In genomic region chr10:60566369-60567037, GRCm38 (mm10) we compare ENCODE assay signal across 8 mouse cellular contexts.
DNase-seq lines count a peak whose midpoint lies in the region; ATAC-seq and TF ChIP-seq lines count a peak whose summit lies in the region.

No protein-coding gene starts in this region.

- intact Hi-C loops in left cerebral cortex, postnatal 25 days (cut with DNase I), result no loop called here

- TF ChIP-seq CTCF in stomach, postnatal 0 days (IDR thresholded peaks at IDR 0.05; ENCODE audit: low read depth), result no peak

- H3K9me3 ChIP-seq in neural tube, embryonic 11.5 days (ENCODE audit: control insufficient read depth, low read length), result no peaks in the 10 kb centered on the region
- H3K9me3 ChIP-seq in hindbrain, embryonic 10.5 days, result no peaks in the 10 kb centered on the region
- no peaks in the 10 kb centered on the region for H3K9me3 ChIP-seq in liver, embryonic 16.5 days (replicated peaks; ENCODE audit: control insufficient read depth, low read length)
- no peaks in the 10 kb centered on the region for H3K9me3 ChIP-seq in stomach, postnatal 0 days (ENCODE audit: control insufficient read depth, low read length)

- 42% methylated on average over 24 of the region's 24 CpGs for WGBS in neural tube, embryonic 11.5 days
- 47% methylated on average over 24 of the region's 24 CpGs for WGBS in hindbrain, embryonic 10.5 days
- WGBS in liver, embryonic 16.5 days (ENCODE audit: insufficient replicate concordance), result 6% methylated on average over 24 of the region's 24 CpGs
- WGBS in stomach, postnatal 0 days, result 33% methylated on average over 24 of the region's 24 CpGs

- no peak for TF ChIP-seq EP300 in stomach, postnatal 0 days (optimal IDR thresholded peaks at IDR 0.05)

- H3K27ac ChIP-seq in neural tube, embryonic 11.5 days (ENCODE audit: low read depth, low read length), result no peak overlapping the region
- 0 out of 2 replicates have a peak overlapping the region, but pooled peaks have one; percentile 29 for H3K27ac ChIP-seq in hindbrain, embryonic 10.5 days
- no peak overlapping the region for H3K27ac ChIP-seq in liver, embryonic 16.5 days (ENCODE audit: low read length)
- H3K27ac ChIP-seq in stomach, postnatal 0 days (replicated peaks), result no peak overlapping the region

- no peak overlapping the region for H3K4me3 ChIP-seq in neural tube, embryonic 11.5 days (ENCODE audit: low read depth, low read length)
- H3K4me3 ChIP-seq in hindbrain, embryonic 10.5 days, result peak overlapping the region; percentile 9; the same call in 1 of the 2 replicates
- 0 out of 2 replicates have a peak overlapping the region, but pooled peaks have one; percentile 18 for H3K4me3 ChIP-seq in liver, embryonic 16.5 days (ENCODE audit: low read depth, low read length)
- H3K4me3 ChIP-seq in stomach, postnatal 0 days (ENCODE audit: low read depth, low read length), result no peak overlapping the region

- 0 out of 2 replicates have a peak overlapping the region, but pooled peaks have one; percentile 14 for H3K9ac ChIP-seq in neural tube, embryonic 11.5 days (ENCODE audit: low read length)
- no peak overlapping the region for H3K9ac ChIP-seq in liver, embryonic 16.5 days (ENCODE audit: low read depth, low read length)
- no peak overlapping the region for H3K9ac ChIP-seq in stomach, postnatal 0 days (ENCODE audit: low read length)

- peaks cover 5% of the 10 kb centered on the region; the same call in 1 of the 2 replicates for H3K27me3 ChIP-seq in neural tube, embryonic 11.5 days (ENCODE audit: control insufficient read depth, insufficient read depth, low read length)
- H3K27me3 ChIP-seq in hindbrain, embryonic 10.5 days (ENCODE audit: insufficient read depth, poor library complexity, severe bottlenecking), result peaks cover 27% of the 10 kb centered on the region
- peaks cover 9% of the 10 kb centered on the region for H3K27me3 ChIP-seq in liver, embryonic 16.5 days (ENCODE audit: control insufficient read depth, insufficient read depth, low read depth, low read length)
- H3K27me3 ChIP-seq in stomach, postnatal 0 days (ENCODE audit: control insufficient read depth, insufficient read depth, low read length), result no peaks in the 10 kb centered on the region

- H3K36me3 ChIP-seq in neural tube, embryonic 11.5 days (ENCODE audit: control insufficient read depth, insufficient read depth, low read length), result no peaks in the 10 kb centered on the region
- H3K36me3 ChIP-seq in hindbrain, embryonic 10.5 days, result no peaks in the 10 kb centered on the region
- no peaks in the 10 kb centered on the region for H3K36me3 ChIP-seq in liver, embryonic 16.5 days (ENCODE audit: control insufficient read depth, insufficient read depth)
- no peaks in the 10 kb centered on the region for H3K36me3 ChIP-seq in stomach, postnatal 0 days (ENCODE audit: control insufficient read depth, insufficient read depth, low read length)

- peaks cover 3% of the 10 kb centered on the region for H3K4me1 ChIP-seq in neural tube, embryonic 11.5 days (ENCODE audit: control insufficient read depth, insufficient read depth, low read length)
- H3K4me1 ChIP-seq in hindbrain, embryonic 10.5 days (replicated peaks), result peaks cover 26% of the 10 kb centered on the region
- no peaks in the 10 kb centered on the region; the same call in 1 of the 2 replicates for H3K4me1 ChIP-seq in liver, embryonic 16.5 days (ENCODE audit: control insufficient read depth, low read depth, low read length)
- H3K4me1 ChIP-seq in stomach, postnatal 0 days (replicated peaks; ENCODE audit: control insufficient read depth, insufficient read depth), result no peaks in the 10 kb centered on the region

- no peak for ATAC-seq in neural tube, embryonic 11.5 days (ENCODE audit: insufficient read depth, low FRiP score, low TSS enrichment)
- ATAC-seq in liver, embryonic 16.5 days (ENCODE audit: low read depth), result no peak
- no peak for ATAC-seq in stomach, postnatal 0 days (ENCODE audit: low FRiP score, low TSS enrichment)

- no peak for DNase-seq in neural tube, embryonic 11.5 days (ENCODE audit: low spot score)
- no peak for DNase-seq in neural tube, embryonic 10.5 days (ENCODE audit: extremely low spot score, low spot score)
- DNase-seq in hindbrain, embryonic 10.5 days (ENCODE audit: low spot score), result peak; percentile 10
- DNase-seq in stomach, postnatal 0 days (ENCODE audit: low spot score), result no peak
- DNase-seq in adrenal gland, postnatal 14 days, result no peak
- DNase-seq in left cerebral cortex, postnatal 25 days (ENCODE audit: low spot score in 2 of 2), result no peak
- DNase-seq in frontal cortex, postnatal 36 days (ENCODE audit: low spot score in 2 of 2), result no peak

- H3K4me2 ChIP-seq in neural tube, embryonic 11.5 days (ENCODE audit: low read depth), result no peak overlapping the region
- peak overlapping the region; percentile 38 for H3K4me2 ChIP-seq in liver, embryonic 16.5 days (ENCODE audit: low read depth, low read length)
- H3K4me2 ChIP-seq in stomach, postnatal 0 days (replicated peaks; ENCODE audit: low read depth), result 0 out of 2 replicates have a peak overlapping the region, but pooled peaks have one; percentile 1

Comparison
In these comparisons a context has a peak if more than half of its experiments do, and no peak if none do; other contexts are left out.
1. H3K4me3 ChIP-seq: peak in hindbrain, embryonic 10.5 days (single experiment) and liver, embryonic 16.5 days (single experiment); none in neural tube, embryonic 11.5 days (single experiment) and stomach, postnatal 0 days (single experiment).